Mouse (Mus musculus): ENCODE results near the gene Ifrd1.

GRCm38 (mm10) chr12:40202161-40203035 is 45.9 kb downstream of the Ifrd1 start:
- TF ChIP-seq CTCF (IDR thresholded peaks at IDR 0.05), result no peak
- TF ChIP-seq POLR2A (IDR thresholded peaks at IDR 0.05; ENCODE audit: insufficient read depth, low read depth, low read length), result no peak

Measured in heart, adult 2 months (tissue).